Mouse (Mus musculus) kidney, adult 2 months (tissue): ENCODE measurements at regions not wholly inside any gene's neighbourhood (a gene's known extent, or its start where the extent isn't known, plus 50 kb on each side); places are given as distances from the start of the nearest gene placed in this dataset.

Experiments used
- CTCF ChIP-seq: fragments of 200-500 bp; conservative IDR thresholded peaks from 2 replicates; pipeline ENCODE4 v1.5.1; 2011; ENCODE audit warnings: low read depth, mild to moderate bottlenecking, control low read depth, low read length, moderate library complexity, mixed read lengths; ENCODE audit not compliant: insufficient read depth, insufficient read length
- POLR2A ChIP-seq: fragments of 200-500 bp; IDR thresholded peaks from one replicate; pipeline ENCODE4 v1.6.1; 2011; ENCODE audit warnings: low read depth, low read length, control low read depth

- TF ChIP-seq CTCF (no peak), POLR2A (no peak)
These were observed 91.1 kb upstream of the Kiz start for GRCm38 (mm10) chr2:146764313-146765255.
